Mouse (Mus musculus) kidney, postnatal 0 days (tissue): ENCODE measurements at regions not wholly inside any gene's neighbourhood (a gene's known extent, or its start where the extent isn't known, plus 50 kb on each side); places are given as distances from the start of the nearest gene placed in this dataset.

Experiments used
- ATAC-seq: fragments of 200-750 bp; cut with Nextera tagmentation; replicated peaks from 2 replicates; pipeline ENCODE4 v1.8.0; 2017; ENCODE audit warnings: low read depth, moderate number of reproducible peaks, moderate TSS enrichment, moderate library complexity; ENCODE audit not compliant: low FRiP score
- DNase-seq: peaks from one replicate; pipeline ENCODE4 v3.0.0-alpha.2; 2016; ENCODE audit warnings: low spot score
- H3K27ac ChIP-seq: fragments of 300-500 bp; sonication (generic); 2 replicates; pipeline ENCODE4 v1.5.1; 2014; ENCODE audit warnings: mild to moderate bottlenecking
- H3K27me3 ChIP-seq: fragments of 300-500 bp; sonication (generic); 2 replicates; pipeline ENCODE4 v1.6.1; 2014; ENCODE audit warnings: low read length, mixed read lengths; ENCODE audit not compliant: insufficient read depth
- H3K36me3 ChIP-seq: fragments of 300-500 bp; sonication (generic); 2 replicates; pipeline ENCODE4 v1.6.1; 2014; ENCODE audit warnings: low read length, mixed read lengths; ENCODE audit not compliant: insufficient read depth
- H3K4me1 ChIP-seq: fragments of 300-500 bp; sonication (generic); replicated peaks from 2 replicates; pipeline ENCODE4 v1.6.1; 2014; ENCODE audit warnings: antibody characterized with exemption, low read length, mixed read lengths; ENCODE audit not compliant: insufficient read depth
- H3K4me2 ChIP-seq: fragments of 300-500 bp; sonication (generic); 2 replicates; pipeline ENCODE4 v1.6.1; 2014; ENCODE audit warnings: mild to moderate bottlenecking, low read length, moderate library complexity, mixed read lengths
- H3K4me3 ChIP-seq: fragments of 300-500 bp; sonication (generic); replicated peaks from 2 replicates; pipeline ENCODE4 v1.5.1; 2014; ENCODE audit warnings: low read depth, low read length
- H3K9ac ChIP-seq: fragments of 300-500 bp; sonication (generic); 2 replicates; pipeline ENCODE4 v1.6.1; 2014; ENCODE audit warnings: low read depth, low read length
- H3K9me3 ChIP-seq: fragments of 300-500 bp; sonication (generic); replicated peaks from 2 replicates; pipeline ENCODE4 v1.6.1; 2016; ENCODE audit warnings: low read length, inconsistent platforms, mixed read lengths
- CTCF ChIP-seq: IDR thresholded peaks from 2 replicates; pipeline ENCODE4 v1.5.1; 2016; ENCODE audit warnings: antibody characterized with exemption, low read depth, mild to moderate bottlenecking, moderate library complexity
- WGBS: fragments of 180-500 bp; shearing (Covaris S2); extraction: QIAGEN DNeasy Blood & Tissue Kit; methylation state at CpG from one replicate; pipeline ENCODE4 v1.1.7; 2014; 5-methylcytosine and 5-hydroxymethylcytosine counted together

DNA sequence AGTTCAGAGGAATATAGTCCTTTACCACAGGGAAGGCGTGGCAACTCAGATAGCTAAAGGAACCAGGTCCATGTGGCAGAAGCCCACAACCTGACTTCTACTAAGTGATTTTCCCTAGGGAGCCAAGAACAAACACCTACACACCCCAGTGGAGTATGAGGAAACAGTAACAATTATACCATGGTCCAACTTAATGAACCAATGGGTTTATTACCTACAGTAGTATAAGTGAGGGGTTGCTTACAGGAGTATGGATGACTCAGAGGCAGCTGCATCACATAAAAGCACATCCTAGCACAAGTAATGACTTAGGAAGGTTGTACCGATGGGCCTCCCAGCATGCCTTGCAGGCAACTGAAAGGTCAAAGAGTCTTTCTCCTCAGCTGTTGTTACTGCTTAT is 98.7 kb upstream of the Cul1 start:
- ATAC-seq, result no peak

DNA sequence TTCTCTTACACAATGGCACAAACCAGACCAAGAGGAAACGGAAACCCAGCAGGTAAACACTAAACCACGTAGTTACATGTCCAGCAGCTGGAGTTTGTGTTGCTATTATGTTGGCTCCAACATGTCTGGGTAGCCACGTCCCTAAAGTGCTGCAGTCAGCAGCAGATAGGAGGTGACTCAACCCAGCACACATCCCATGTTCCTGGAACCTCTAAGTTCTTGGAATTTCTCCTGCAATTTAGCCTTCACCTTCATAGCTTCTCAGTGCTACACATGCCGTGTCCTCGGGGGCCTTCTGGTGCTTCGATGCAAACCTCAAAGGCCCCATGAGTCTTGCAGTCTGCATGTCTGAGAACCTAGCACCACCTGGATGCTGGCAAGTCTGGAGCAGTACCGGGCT is 97.7 kb upstream of the Cul1 start:
- WGBS, result 82% methylated on average over 7 of the region's 7 CpGs

More for the DNA sequence above, 98.7 kb upstream of the Cul1 start:
- H3K27ac ChIP-seq, result no peak overlapping the region
- no peaks in the 10 kb centered on the region for H3K36me3 ChIP-seq
- H3K9ac ChIP-seq, result no peak overlapping the region
- 87% methylated on average over 2 of the region's 2 CpGs for WGBS
- TF ChIP-seq CTCF, result no peak
- H3K9me3 ChIP-seq, result no peaks in the 10 kb centered on the region
- H3K27me3 ChIP-seq, result no peaks in the 10 kb centered on the region
- no peak overlapping the region for H3K4me2 ChIP-seq
- no peaks in the 10 kb centered on the region for H3K4me1 ChIP-seq
- H3K4me3 ChIP-seq, result no peak overlapping the region
- DNase-seq, result no peak

DNA sequence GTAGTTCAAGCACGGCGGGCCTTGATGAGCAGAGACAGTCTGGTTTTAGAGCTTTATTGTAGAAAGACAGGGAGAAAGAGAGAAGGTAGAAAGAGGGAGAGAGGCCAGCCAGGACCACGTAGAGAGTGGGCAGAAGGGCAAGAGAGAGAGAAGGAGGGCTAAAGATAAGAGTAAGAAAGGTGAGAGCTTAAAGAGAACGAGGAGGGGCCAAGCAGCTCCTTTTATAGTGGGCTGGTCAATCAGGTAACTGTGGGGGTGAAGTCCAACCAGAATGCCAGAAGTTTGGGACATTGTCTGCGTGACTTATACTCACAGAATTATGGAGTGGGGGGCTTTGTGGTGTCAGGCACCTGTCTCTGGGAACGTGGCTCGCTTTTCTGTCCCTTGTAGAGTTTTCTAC is 96.7 kb upstream of the Cul1 start:
- Histone ChIP-seq H3K4me2 (no peak overlapping the region), H3K27me3 (no peaks in the 10 kb centered on the region), H3K9me3 (no peaks in the 10 kb centered on the region), H3K4me1 (no peaks in the 10 kb centered on the region), H3K9ac (no peak overlapping the region), H3K27ac (no peak overlapping the region), H3K36me3 (no peaks in the 10 kb centered on the region), H3K4me3 (no peak overlapping the region)
- DNase-seq (no peak), ATAC-seq (no peak)
- TF ChIP-seq CTCF, result no peak
- WGBS, result 78% methylated on average over 7 of the region's 7 CpGs

More for the DNA sequence above, 97.7 kb upstream of the Cul1 start:
- no peaks in the 10 kb centered on the region for H3K4me1 ChIP-seq
- H3K27me3 ChIP-seq, result no peaks in the 10 kb centered on the region
- no peak overlapping the region for H3K4me3 ChIP-seq
- no peak overlapping the region for H3K27ac ChIP-seq
- H3K9me3 ChIP-seq, result no peaks in the 10 kb centered on the region
- DNase-seq (no peak), ATAC-seq (no peak)
- TF ChIP-seq CTCF, result no peak
- no peak overlapping the region for H3K9ac ChIP-seq
- no peaks in the 10 kb centered on the region for H3K36me3 ChIP-seq
- no peak overlapping the region for H3K4me2 ChIP-seq

DNA sequence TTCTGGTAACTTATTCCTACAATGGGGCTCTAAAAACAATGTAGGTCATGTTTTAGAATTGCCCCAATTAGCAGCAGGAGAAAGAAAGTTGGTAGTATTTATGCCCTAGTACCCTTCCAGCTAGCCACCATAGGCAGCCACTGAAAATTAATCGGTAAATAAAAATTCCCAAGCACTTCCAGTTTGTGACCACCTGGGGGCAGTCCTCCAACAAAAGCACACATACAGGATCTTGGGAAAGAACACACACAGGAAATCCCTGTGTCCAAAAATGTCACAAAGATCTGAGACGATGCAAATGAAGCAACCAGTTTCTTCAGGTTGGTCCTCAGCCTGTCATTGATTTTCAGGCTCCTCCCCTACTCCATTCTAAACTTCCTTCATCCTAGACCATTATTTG is 94.5 kb upstream of the Cul1 start:
- ATAC-seq (no peak), DNase-seq (peak; percentile 33)
- Histone ChIP-seq H3K9ac (no peak overlapping the region), H3K27me3 (no peaks in the 10 kb centered on the region), H3K9me3 (no peaks in the 10 kb centered on the region), H3K4me1 (no peaks in the 10 kb centered on the region), H3K27ac (no peak overlapping the region), H3K4me3 (no peak overlapping the region), H3K36me3 (no peaks in the 10 kb centered on the region), H3K4me2 (no peak overlapping the region)
- WGBS, result 53% methylated on average over 2 of the region's 2 CpGs
- peak; percentile 64 for TF ChIP-seq CTCF

DNA sequence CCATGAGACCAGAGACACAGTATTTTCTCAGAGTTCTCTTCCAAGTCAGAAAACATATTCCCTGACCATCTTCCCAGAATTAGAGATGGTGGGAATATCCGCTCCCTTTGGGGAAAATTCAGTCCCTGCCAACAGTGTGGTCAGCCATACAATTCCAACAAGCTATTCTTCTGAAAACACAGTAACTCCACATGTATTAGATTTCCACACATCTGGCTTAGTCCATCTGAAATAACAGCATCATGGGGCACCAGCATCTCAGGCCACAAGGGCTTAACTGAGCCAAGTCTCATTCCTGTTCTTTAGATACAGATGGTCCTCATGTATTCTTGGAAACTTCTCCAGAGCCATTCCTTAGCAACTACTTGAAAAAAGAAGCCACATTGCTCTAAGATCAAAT is 89.2 kb upstream of the Cul1 start:
- 88% methylated on average over 1 of the region's 1 CpGs for WGBS
- DNase-seq (no peak), ATAC-seq (no peak)

DNA sequence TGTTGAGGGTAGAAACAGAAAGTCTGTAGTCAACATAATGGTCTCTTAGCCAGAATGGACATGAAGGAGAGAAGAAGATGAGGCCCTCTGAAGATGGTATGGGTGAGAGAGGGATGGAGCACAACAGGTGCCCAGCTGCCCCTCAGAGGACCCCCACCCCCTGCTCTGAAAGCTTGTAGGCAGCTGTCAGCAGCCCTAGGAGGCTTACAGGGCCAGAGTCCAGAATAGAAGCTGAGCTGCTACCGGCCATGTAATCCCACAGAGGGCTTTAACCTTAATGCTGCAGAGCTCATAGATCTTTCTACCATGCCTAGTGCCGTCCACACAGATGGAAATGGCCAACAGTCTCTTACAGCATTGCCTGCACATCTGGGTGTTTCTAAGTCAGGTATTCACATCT is 88.6 kb upstream of the Cul1 start:
- H3K9ac ChIP-seq, result no peak overlapping the region
- no peak overlapping the region for H3K27ac ChIP-seq
- TF ChIP-seq CTCF, result no peak
- no peak for DNase-seq
- H3K9me3 ChIP-seq, result no peaks in the 10 kb centered on the region
- ATAC-seq, result no peak
- H3K4me2 ChIP-seq, result no peak overlapping the region
- H3K27me3 ChIP-seq, result no peaks in the 10 kb centered on the region
- no peaks in the 10 kb centered on the region for H3K36me3 ChIP-seq
- no peaks in the 10 kb centered on the region for H3K4me1 ChIP-seq
- 58% methylated on average over 2 of the region's 2 CpGs for WGBS
- H3K4me3 ChIP-seq, result no peak overlapping the region

More for the DNA sequence above, 89.2 kb upstream of the Cul1 start:
- Histone ChIP-seq H3K9ac (no peak overlapping the region), H3K4me3 (no peak overlapping the region), H3K4me2 (no peak overlapping the region), H3K9me3 (no peaks in the 10 kb centered on the region), H3K36me3 (no peaks in the 10 kb centered on the region), H3K4me1 (no peaks in the 10 kb centered on the region), H3K27ac (no peak overlapping the region), H3K27me3 (no peaks in the 10 kb centered on the region)
- TF ChIP-seq CTCF, result no peak
